Mouse (Mus musculus): ENCODE measurements around the gene Syne3.

- TF ChIP-seq POLR2A (IDR thresholded peaks at IDR 0.05; ENCODE audit: control insufficient read depth, low read depth, low read length) (no peak), CTCF (IDR thresholded peaks at IDR 0.05; ENCODE audit: control insufficient read depth, insufficient read depth, insufficient replicate concordance, low read depth, low read length) (no peak)
These were observed 69.1 kb downstream of the Syne3 start for GRCm38 (mm10) chr12:104940466-104940865.
